Mouse (Mus musculus): ENCODE results near the gene Bckdha. TPM values are rescaled to one million over a fixed set of nuclear protein-coding genes. Genes with fewer than 3 reads are reported as not detected.

Bckdha gene
- total RNA-seq, 2 experiments from 2014 or later: 232 to 288 TPM

GRCm38 (mm10) chr7:25649839-25650238 is 8.9 kb downstream of the Bckdha start:
- DNase-seq (ENCODE audit: low spot score in 2 of 2): no peak

GRCm38 (mm10) chr7:25647574-25648123 is 11.1 kb downstream of the Bckdha start:
- no peak for DNase-seq (ENCODE audit: low spot score in 2 of 2)

DNA sequence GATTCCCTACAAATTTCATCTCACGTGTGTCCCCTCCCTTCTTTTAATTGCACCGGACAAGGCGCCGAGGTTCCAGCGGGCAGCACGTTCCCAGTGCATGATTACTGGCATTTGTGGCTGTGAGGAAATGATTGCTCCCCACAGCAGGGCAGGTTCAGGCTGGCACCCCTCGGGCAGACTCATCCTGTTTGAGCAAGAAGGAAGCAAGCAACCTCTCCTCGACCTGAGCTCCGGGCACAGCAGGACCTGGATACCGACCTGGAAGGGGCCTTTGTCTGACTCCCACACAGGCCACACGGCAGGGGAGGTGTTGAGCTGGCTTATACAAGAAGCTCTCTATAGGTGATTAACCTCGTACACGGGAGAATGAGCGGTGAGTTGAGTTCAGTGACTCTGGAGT is 13.7 kb downstream of the Bckdha start:
- DNase-seq (ENCODE audit: low spot score in 2 of 2): no peak

DNA sequence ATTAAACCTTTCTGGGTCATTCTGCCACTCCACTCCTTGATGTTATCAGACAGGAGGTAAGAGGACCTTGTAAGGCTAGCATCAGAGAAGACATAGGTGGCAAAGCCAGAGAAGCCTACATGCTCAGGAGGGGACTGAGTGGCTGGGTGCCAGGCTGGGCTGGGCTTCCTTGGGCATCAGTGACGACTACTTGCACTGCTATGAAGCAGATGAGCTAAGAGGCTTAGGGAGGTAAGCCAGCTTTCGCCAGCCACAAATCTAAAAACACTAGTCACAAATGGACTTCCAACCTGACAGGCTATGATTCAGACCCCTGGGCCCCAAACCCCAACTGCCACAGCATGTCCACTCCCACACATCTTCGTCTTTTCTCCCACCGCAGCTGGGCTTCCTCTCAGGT is 14.2 kb downstream of the Bckdha start:
- DNase-seq (ENCODE audit: low spot score in 2 of 2): no peak

GRCm38 (mm10) chr7:25644136-25644535 is 14.6 kb downstream of the Bckdha start:
- no peak for DNase-seq (ENCODE audit: low spot score in 2 of 2)

DNA sequence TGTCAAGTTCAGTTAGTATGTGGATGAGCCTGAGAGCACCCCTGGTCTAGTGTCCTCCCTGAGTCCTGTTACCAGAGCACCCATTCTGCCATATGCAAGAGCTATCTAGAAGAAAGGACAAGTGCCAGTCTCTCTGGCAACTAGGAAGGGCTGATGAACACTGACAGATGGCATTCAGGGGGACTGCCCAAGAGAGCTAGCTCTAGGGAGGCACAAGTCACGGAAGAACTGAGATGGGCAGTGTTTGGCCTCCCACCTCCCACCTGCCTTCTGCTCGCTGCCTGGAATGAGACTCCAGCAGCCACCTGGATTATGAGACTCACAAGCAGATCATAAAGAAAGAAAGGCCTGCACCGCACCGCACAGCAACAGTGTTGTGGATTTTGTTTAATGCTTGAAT is 19.0 kb downstream of the Bckdha start:
- no peak for DNase-seq (ENCODE audit: low spot score in 2 of 2)

GRCm38 (mm10) chr7:25637099-25637498 is 21.7 kb downstream of the Bckdha start:
- no peak for DNase-seq (ENCODE audit: low spot score in 2 of 2)

DNA sequence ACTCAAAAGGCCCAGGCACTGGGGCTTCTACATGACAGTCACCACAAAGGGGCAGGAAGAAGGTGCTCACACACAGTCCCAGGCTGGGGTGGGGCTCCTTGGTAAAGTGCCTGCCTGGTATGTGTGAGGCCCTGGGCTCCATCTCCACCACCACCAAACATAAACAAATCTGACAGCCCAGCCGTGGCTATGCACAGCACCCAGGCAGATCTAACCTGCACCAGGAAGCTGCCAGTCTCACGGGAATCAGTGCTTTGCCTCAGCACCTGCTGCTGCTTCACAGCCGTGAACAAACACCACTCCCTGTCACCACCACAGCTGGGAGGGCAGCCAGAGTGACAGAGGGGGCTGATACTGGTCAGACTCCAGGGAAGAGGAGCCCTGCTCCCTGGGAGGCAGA is 22.4 kb downstream of the Bckdha start:
- DNase-seq (ENCODE audit: low spot score in 2 of 2): no peak

DNA sequence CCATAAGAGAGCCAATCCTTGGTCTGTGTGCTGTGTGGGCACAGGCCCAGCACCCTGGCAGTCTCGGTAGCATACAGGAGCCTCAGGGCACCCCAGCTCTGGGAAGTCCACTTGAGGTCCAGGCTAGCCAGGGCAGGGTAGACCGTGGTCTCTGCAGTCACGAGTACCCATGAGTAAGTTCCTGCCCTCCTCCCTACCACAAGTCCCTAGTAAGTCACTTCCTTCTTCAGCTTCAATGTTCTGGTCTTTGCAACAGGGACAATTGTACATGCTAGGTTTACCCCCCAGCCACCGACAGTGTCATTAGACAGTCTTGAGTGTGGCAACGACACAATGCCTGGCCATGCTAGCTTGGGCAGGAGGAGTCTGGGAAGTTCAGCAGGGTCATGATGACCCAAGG is 26.1 kb downstream of the Bckdha start:
- DNase-seq (ENCODE audit: low spot score in 2 of 2): no peak

DNA sequence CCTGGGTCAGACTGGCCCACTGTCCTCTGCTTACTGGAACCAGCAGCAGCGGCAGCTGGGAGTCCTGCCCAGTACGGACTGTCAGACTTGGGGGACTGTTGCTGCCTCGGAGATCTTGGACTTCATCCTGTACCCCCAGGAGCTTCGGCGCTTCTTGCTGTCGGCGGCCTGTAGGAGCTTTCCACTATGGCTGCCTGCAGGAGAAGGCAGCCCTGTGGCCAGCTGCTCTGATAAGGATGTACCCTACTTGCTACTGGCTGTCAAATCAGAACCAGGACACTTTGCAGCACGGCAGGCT is 30.5 kb downstream of the Bckdha start:
- DNase-seq (ENCODE audit: low spot score in 2 of 2): no peak

DNA sequence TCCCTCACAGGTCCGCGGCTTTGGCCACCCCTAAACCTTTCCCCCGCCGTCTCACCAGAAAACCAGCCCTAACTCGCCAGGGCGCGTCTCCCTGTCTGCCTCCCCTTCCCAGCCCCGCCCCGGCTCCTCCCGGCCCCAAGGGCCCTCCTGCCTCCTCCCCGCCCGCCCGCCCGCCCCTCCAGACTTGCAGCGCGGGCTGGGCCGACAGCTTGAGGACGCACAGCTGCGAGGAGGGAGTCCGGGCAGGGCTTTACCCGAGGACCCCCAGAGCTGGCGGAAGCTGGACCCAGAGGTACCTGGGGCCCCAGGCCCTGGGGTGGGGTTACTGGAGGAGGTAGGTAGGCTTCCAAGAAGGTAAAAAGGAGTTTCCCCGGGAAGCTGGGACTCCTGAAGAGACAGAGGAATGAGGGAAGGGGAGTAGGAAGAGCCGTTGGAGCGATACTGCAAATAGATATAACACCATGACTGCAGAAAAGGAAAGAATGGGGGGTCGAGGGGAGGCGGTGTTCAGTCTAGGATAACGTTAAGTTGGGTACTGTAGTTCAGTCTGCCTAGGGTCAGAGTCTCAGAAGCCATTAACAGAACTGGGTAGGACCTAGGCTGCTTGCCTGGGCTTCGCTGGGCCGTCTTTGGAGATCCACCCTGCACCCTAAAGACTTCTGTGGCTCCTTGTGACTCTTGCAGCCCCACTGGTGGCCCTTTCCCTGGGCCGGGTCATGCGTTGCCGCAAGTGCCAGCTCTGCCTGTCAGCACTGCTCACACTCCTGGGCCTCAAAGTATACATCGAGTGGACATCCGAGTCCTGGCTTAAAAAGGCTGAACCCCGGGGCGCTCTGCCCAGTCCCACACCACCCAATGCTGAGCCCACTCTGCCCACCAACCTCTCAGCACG is 31.1 kb downstream of the Bckdha start:
- DNase-seq (ENCODE audit: low spot score in 2 of 2): peak; percentile 58 to 60

GRCm38 (mm10) chr7:25626509-25627430 is 32.0 kb downstream of the Bckdha start, which contains the start of gene B3gnt8:
Gene B3gnt8, plus strand, starts transcription at chr7:25626654.
- no peak for DNase-seq (ENCODE audit: low spot score in 2 of 2)

- DNase-seq (ENCODE audit: low spot score in 2 of 2): no peak
These were observed 33.1 kb downstream of the Bckdha start for GRCm38 (mm10) chr7:25625594-25626250.

DNA sequence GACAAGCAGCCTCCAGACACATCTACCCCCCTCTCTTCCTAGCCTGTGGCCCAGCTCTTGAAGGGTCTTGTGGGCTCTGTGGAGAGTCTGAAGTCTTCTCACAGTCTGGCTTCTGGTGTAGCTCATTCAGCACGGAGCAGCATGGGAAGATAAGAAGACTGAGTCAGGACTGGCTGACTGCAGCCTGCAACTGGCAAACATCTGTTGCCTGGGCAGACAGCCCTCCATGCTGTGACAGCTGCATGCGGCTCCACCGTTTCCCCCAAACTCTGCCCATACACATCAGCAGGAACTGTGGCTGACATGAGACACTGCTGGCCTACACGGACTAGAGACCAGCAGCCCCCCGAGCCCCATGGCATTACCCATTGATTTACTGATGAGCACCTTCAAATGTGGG is 33.9 kb downstream of the Bckdha start:
- no peak for DNase-seq (ENCODE audit: low spot score in 2 of 2)

- DNase-seq (ENCODE audit: low spot score in 2 of 2): no peak
These were observed 34.9 kb downstream of the Bckdha start for GRCm38 (mm10) chr7:25623857-25624370.

GRCm38 (mm10) chr7:25620751-25621150 is 38.0 kb downstream of the Bckdha start:
- DNase-seq (ENCODE audit: low spot score in 2 of 2): peak in 1 of 2 experiments; percentile 19

DNA sequence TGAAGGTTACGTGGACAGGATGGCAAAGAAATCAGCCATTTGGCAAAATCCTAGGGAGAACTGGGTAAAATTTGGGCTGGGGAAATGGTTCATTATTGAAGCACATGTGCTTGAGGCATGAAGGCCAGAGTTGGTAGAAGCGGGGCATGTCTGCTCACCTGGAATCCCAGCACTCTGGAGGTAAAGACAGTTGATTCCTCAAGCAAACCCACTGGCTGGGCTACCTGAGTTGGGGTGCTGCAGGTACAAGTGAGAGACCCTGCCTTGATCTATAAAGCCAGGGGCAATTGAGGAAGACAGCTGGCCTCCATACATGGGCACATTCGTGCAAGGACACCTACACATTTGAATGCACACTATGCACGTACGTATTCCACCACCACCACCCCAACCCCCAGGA is 38.7 kb downstream of the Bckdha start:
- peak in 1 of 2 experiments; percentile 9 for DNase-seq (ENCODE audit: low spot score in 2 of 2)

GRCm38 (mm10) chr7:25619722-25619991 is 39.1 kb downstream of the Bckdha start:
- no peak for DNase-seq (ENCODE audit: low spot score in 2 of 2)

GRCm38 (mm10) chr7:25618865-25619721 is 39.7 kb downstream of the Bckdha start, which contains the start of gene Dmac2:
Gene Dmac2, plus strand, starts transcription at chr7:25619414.
- peak; percentile 89 to 91 for DNase-seq (ENCODE audit: low spot score in 2 of 2)

All from adrenal gland, adult 18-20 months (tissue).